Mouse (Mus musculus): ENCODE results near the gene Ercc4. TPM values are rescaled to one million over a fixed set of nuclear protein-coding genes. Genes with fewer than 3 reads are reported as not detected.
A peak's percentile ranks its signal among the peaks of the same experiment; 100 is the strongest.
"Not testable (repeated sequence)": the region's sequence is repeated elsewhere in the genome, so short reads cannot be mapped to it uniquely, and the experiment has no call there.

The Ercc4 gene
- total and polyA plus RNA-seq, 2 experiments from 2014 or later, result 12.7 to 14.1 TPM

DNA sequence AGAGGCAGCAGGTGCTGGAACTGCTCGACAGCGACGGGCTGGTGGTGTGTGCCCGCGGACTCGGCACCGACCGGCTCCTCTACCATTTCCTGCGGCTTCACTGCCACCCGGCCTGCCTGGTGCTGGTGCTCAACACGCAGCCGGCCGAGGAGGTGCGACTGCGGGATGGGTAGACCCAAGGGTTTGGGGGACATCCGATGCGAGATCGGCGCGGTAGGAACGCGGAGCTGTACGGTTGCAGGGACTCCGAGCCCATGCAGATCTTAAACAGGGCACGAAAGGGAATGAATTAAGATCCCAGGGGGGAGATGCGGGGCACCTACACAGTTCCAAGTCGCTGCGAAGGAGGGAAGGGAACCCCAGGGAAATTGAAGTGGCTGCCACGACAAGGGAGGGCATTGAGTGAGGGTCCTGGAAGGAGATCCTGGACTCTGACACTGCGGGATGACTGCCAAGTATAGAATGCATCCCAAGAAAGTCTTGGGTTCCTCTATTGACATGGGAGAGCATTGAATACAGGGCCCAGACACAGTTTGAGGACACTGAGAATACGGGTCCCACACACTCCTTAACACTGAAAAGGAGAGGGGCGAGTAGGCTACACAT is 609 bp downstream of the Ercc4 start:
- TF ChIP-seq CTCF (IDR thresholded peaks at IDR 0.05; ENCODE audit: low read depth), result no peak
- H3K27ac ChIP-seq, result peak overlapping the region; percentile 94
- peaks cover 17% of the 10 kb centered on the region for H3K36me3 ChIP-seq (ENCODE audit: insufficient read depth, low read length)
- H3K9ac ChIP-seq (replicated peaks; ENCODE audit: low read length), result peak overlapping the region; percentile 98
- H3K9me3 ChIP-seq (ENCODE audit: low read length), result no peaks in the 10 kb centered on the region
- under 1% methylated on average over 32 of the region's 32 CpGs for WGBS
- peak; percentile 52 for DNase-seq (ENCODE audit: low spot score)
- H3K4me3 ChIP-seq (ENCODE audit: low read length), result peak overlapping the region; percentile 77
- H3K4me1 ChIP-seq (ENCODE audit: insufficient read depth, low read length), result peaks cover 4% of the 10 kb centered on the region; the same call in 1 of the 2 replicates
- peak overlapping the region; percentile 86 for H3K4me2 ChIP-seq (ENCODE audit: low read depth, low read length)
- no peak for ATAC-seq
- H3K27me3 ChIP-seq (ENCODE audit: insufficient read depth, low read length), result no peaks in the 10 kb centered on the region

DNA sequence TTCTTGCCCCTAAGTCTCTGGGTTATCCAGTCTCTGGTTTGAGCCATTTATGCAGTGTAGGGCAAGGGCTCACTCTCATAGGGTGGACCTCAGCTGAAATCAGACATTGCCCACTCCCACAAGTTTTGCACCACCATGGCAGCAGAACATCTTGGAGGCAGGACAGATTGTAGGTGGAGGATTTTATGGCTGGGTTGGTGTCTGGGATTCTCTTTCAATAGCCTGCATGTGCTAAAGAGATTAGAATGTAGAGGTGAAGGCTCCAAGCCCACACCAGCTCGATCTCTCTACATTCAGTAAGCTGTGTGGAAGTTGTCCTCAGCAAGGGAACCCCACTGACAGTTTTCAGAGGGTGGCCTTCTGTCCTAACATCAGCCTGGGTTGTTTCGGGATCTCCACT is 5.3 kb downstream of the Ercc4 start:
- H3K27me3 ChIP-seq (ENCODE audit: insufficient read depth, low read length), result no peaks in the 10 kb centered on the region
- no peak overlapping the region for H3K4me2 ChIP-seq (ENCODE audit: low read depth, low read length)
- no peak for TF ChIP-seq CTCF (IDR thresholded peaks at IDR 0.05; ENCODE audit: low read depth)
- no peak overlapping the region for H3K9ac ChIP-seq (replicated peaks; ENCODE audit: low read length)
- H3K4me3 ChIP-seq (ENCODE audit: low read length), result no peak overlapping the region
- no peak overlapping the region for H3K27ac ChIP-seq
- WGBS, result 94% methylated on average over 2 of the region's 2 CpGs
- H3K36me3 ChIP-seq (ENCODE audit: insufficient read depth, low read length), result peaks cover 20% of the 10 kb centered on the region
- no peaks in the 10 kb centered on the region for H3K9me3 ChIP-seq (ENCODE audit: low read length)
- peaks cover 4% of the 10 kb centered on the region; the same call in 1 of the 2 replicates for H3K4me1 ChIP-seq (ENCODE audit: insufficient read depth, low read length)
- ATAC-seq (no peak), DNase-seq (ENCODE audit: low spot score) (no peak)

DNA sequence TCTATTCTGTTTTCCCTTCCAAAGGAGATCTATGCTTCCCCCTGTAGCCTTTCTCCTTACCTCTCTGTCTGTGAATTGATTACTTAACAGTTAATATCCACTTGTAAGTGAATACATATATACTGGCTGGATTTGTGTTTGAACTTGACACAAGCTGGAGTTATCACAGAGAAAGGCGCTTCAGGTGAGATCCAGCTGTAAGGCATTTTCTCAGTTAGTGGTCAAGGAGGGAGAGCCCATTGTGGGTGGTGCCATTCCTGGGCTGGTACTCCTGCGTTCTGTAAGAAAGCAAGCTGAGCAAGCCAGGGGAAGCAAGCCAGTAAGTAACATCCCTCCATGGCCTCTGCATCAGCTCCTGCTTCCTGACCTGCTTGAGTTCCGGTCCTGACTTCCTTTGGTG is 6.0 kb downstream of the Ercc4 start:
- not testable (repeated sequence) for H3K4me3 ChIP-seq (ENCODE audit: low read length); H3K27me3 ChIP-seq (ENCODE audit: insufficient read depth, low read length); H3K27ac ChIP-seq; DNase-seq (ENCODE audit: low spot score); H3K4me1 ChIP-seq (ENCODE audit: insufficient read depth, low read length); H3K4me2 ChIP-seq (ENCODE audit: low read depth, low read length); H3K9ac ChIP-seq (replicated peaks; ENCODE audit: low read length); H3K9me3 ChIP-seq (ENCODE audit: low read length); ATAC-seq
- 96% methylated on average over 3 of the region's 3 CpGs for WGBS
- peaks cover 20% of the 10 kb centered on the region for H3K36me3 ChIP-seq (ENCODE audit: insufficient read depth, low read length)

DNA sequence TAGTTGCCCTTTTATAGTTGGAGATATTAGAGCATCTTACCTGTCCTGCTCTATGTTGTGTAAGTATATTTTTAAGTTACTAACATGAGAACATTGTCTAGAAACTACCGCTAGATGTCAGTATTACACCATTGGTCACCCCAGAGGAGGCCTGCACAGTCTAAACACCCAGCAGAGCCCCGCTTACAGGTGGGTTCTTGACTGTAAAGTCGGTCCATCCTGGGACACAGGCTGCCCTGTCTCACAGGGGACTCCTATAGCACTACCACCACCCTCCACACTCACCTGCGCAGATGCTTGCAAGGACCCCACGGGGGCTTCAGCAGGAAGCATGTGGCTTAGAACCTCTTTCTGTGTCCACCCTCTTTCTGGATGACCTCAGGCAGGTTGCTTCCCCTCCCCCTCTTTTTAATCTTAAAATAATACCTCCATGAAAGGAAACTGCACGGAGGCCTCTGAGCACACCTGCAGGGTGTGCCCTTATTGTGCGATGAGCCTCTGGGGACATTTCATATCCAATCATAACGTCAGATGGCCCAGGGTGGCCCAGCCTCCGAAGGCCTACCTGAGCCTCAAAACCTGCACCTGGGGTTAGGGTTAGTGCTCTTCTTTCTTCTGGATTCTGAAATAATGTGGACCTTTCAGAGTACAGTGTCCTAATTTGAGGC is 7.9 kb downstream of the Ercc4 start:
- Histone ChIP-seq H3K9me3 (ENCODE audit: low read length) (no peaks in the 10 kb centered on the region), H3K4me2 (ENCODE audit: low read depth, low read length) (no peak overlapping the region), H3K27ac (no peak overlapping the region), H3K4me3 (ENCODE audit: low read length) (no peak overlapping the region), H3K4me1 (ENCODE audit: insufficient read depth, low read length) (no peaks in the 10 kb centered on the region), H3K9ac (replicated peaks; ENCODE audit: low read length) (no peak overlapping the region), H3K36me3 (ENCODE audit: insufficient read depth, low read length) (peaks cover 21% of the 10 kb centered on the region), H3K27me3 (ENCODE audit: insufficient read depth, low read length) (no peaks in the 10 kb centered on the region)
- DNase-seq (ENCODE audit: low spot score) (peak; percentile 86), ATAC-seq (peak; percentile 86)
- peak; percentile 83 for TF ChIP-seq CTCF (IDR thresholded peaks at IDR 0.05; ENCODE audit: low read depth)
- WGBS, result 69% methylated on average over 9 of the region's 9 CpGs

DNA sequence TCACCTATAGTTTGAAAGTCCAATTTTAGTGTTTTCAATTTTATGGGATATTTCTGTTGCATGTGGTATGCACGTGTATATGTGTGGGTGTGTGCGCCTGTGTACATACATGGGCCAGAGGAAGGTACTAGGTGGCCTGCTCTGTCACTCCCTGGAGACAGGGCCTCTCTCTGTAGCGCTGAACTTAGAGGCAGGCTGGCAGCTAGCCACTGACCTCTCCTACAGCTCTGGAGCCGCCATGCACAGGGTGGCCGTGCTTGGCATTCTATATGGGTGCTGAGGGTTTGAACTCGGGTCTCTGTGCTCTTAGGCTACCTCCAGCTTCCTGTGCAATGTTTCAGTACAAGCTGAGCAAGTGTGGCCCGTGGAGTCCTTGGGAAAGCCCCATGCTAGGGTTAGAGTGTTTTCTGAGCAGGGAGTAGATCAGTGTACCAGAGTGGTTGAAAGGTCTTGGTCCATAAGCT is 8.5 kb downstream of the Ercc4 start:
- DNase-seq (ENCODE audit: low spot score) (no peak), ATAC-seq (no peak)
- Histone ChIP-seq H3K4me2 (ENCODE audit: low read depth, low read length) (no peak overlapping the region), H3K4me3 (ENCODE audit: low read length) (no peak overlapping the region), H3K4me1 (ENCODE audit: insufficient read depth, low read length) (no peaks in the 10 kb centered on the region), H3K36me3 (ENCODE audit: insufficient read depth, low read length) (peaks cover 24% of the 10 kb centered on the region), H3K9me3 (ENCODE audit: low read length) (no peaks in the 10 kb centered on the region), H3K27me3 (ENCODE audit: insufficient read depth, low read length) (no peaks in the 10 kb centered on the region), H3K27ac (no peak overlapping the region), H3K9ac (replicated peaks; ENCODE audit: low read length) (no peak overlapping the region)
- no peak for TF ChIP-seq CTCF (IDR thresholded peaks at IDR 0.05; ENCODE audit: low read depth)
- 90% methylated on average over 7 of the region's 7 CpGs for WGBS

DNA sequence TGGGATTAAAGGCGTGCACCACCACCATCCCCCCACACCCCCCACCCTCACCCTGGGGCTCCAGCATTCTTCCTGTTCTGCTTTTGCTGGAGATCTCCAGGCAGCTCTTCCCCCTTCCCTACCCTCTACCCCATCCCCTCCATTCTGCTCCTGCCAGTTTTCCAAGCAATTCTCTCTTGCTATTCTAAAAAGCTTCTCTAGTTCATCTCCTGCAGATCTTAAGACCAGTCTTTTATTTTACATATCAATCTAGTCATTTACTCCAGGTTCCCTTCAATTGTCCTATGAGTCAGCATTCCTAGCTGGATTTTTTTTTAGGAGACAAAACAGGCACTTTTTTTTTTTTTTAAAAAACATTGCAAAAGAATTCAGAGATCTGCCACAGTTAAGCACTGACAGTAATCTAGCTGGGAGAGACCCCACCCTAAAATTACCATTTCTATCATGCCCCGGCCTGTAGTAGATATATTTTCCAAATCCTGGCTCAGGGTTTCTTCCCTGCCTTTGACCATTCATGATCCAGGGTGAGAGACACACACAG is 9.3 kb downstream of the Ercc4 start:
- no peaks in the 10 kb centered on the region for H3K4me1 ChIP-seq (ENCODE audit: insufficient read depth, low read length)
- ATAC-seq, result no peak
- no peak overlapping the region for H3K27ac ChIP-seq

More for the DNA sequence above, 9.3 kb downstream of the Ercc4 start:
- H3K9me3 ChIP-seq (ENCODE audit: low read length), result no peaks in the 10 kb centered on the region
- H3K9ac ChIP-seq (replicated peaks; ENCODE audit: low read length), result no peak overlapping the region
- H3K4me2 ChIP-seq (ENCODE audit: low read depth, low read length), result no peak overlapping the region
- H3K4me3 ChIP-seq (ENCODE audit: low read length), result no peak overlapping the region
- no peaks in the 10 kb centered on the region for H3K27me3 ChIP-seq (ENCODE audit: insufficient read depth, low read length)
- DNase-seq (ENCODE audit: low spot score), result no peak
- WGBS, result 92% methylated on average over 2 of the region's 2 CpGs
- peaks cover 21% of the 10 kb centered on the region; the same call in 1 of the 2 replicates for H3K36me3 ChIP-seq (ENCODE audit: insufficient read depth, low read length)
- no peak for TF ChIP-seq CTCF (IDR thresholded peaks at IDR 0.05; ENCODE audit: low read depth)
